Mouse (Mus musculus) neural tube, embryonic 15.5 days (tissue): ENCODE results near the gene Cfap97d2. TPM values are rescaled to one million over a fixed set of nuclear protein-coding genes. Genes with fewer than 3 reads are reported as not detected.

Experiments
- ATAC-seq: fragments of 200-750 bp; cut with Nextera tagmentation; 2 replicates; pipeline ENCODE4 v1.8.0; 2017; ENCODE audit warnings: mild to moderate bottlenecking, moderate TSS enrichment, moderate library complexity; ENCODE audit not compliant: low FRiP score
- H3K27ac ChIP-seq: fragments of 300-500 bp; sonication (generic); replicated peaks from 2 replicates; pipeline ENCODE4 v1.5.1; 2015; ENCODE audit warnings: mild to moderate bottlenecking, inconsistent platforms
- H3K27me3 ChIP-seq: fragments of 300-500 bp; sonication (generic); replicated peaks from 2 replicates; pipeline ENCODE4 v1.6.1; 2015; ENCODE audit warnings: inconsistent platforms
- H3K36me3 ChIP-seq: fragments of 300-500 bp; sonication (generic); 2 replicates; pipeline ENCODE4 v1.6.1; 2015; ENCODE audit warnings: inconsistent platforms
- H3K4me1 ChIP-seq: fragments of 300-500 bp; sonication (generic); 2 replicates; pipeline ENCODE4 v1.6.1; 2015; ENCODE audit warnings: inconsistent platforms
- H3K4me2 ChIP-seq: fragments of 300-500 bp; sonication (generic); 2 replicates; pipeline ENCODE4 v1.6.1; 2015; ENCODE audit warnings: inconsistent platforms, mild to moderate bottlenecking, moderate library complexity
- H3K4me3 ChIP-seq: fragments of 300-500 bp; sonication (generic); replicated peaks from 2 replicates; pipeline ENCODE4 v1.5.1; 2015; ENCODE audit warnings: mild to moderate bottlenecking, inconsistent platforms
- H3K9ac ChIP-seq: fragments of 300-500 bp; sonication (generic); replicated peaks from 2 replicates; pipeline ENCODE4 v1.6.1; 2015; ENCODE audit warnings: mild to moderate bottlenecking, inconsistent platforms
- H3K9me3 ChIP-seq: fragments of 300-500 bp; sonication (generic); replicated peaks from 2 replicates; pipeline ENCODE4 v1.6.1; 2016; ENCODE audit warnings: inconsistent platforms
- WGBS: fragments of 180-500 bp; shearing (Covaris S2); methylation state at CpG from one replicate; pipeline ENCODE4 v1.1.7; 2015; ENCODE audit warnings: mixed read lengths; 5-methylcytosine and 5-hydroxymethylcytosine counted together
- polyA plus RNA-seq: library from polyadenylated mRNA; unstranded; fragments of >200 nt; fragmentation: Nextera tagmentation; extraction: Ambion mirVana; gene quantifications from 2 replicates; pipeline ENCODE4 v1.2.1, GENCODE M21; 2015

Gene Cfap97d2
- polyA plus RNA-seq, 1 experiment from 2014 or later: 0.83 TPM

- Histone ChIP-seq H3K36me3 (no peaks in the 10 kb centered on the region), H3K27ac (no peak overlapping the region), H3K4me1 (peaks cover 6% of the 10 kb centered on the region), H3K4me3 (no peak overlapping the region), H3K4me2 (no peak overlapping the region), H3K27me3 (no peaks in the 10 kb centered on the region), H3K9ac (no peak overlapping the region), H3K9me3 (no peaks in the 10 kb centered on the region)
- WGBS: 82% methylated on average over 4 of the region's 4 CpGs
- ATAC-seq: no peak
Measured at GRCm38 (mm10) chr8:13687941-13688340, 17.7 kb upstream of the Cfap97d2 start.

- no peak for ATAC-seq
- no peaks in the 10 kb centered on the region for H3K36me3 ChIP-seq
- no peaks in the 10 kb centered on the region for H3K9me3 ChIP-seq
- 69% methylated on average over 6 of the region's 6 CpGs for WGBS
- no peaks in the 10 kb centered on the region for H3K27me3 ChIP-seq
- no peak overlapping the region for H3K27ac ChIP-seq
- H3K4me3 ChIP-seq: no peak overlapping the region
- H3K4me2 ChIP-seq: no peak overlapping the region
- peaks cover 6% of the 10 kb centered on the region for H3K4me1 ChIP-seq
- no peak overlapping the region for H3K9ac ChIP-seq
Measured at GRCm38 (mm10) chr8:13688461-13688860, 17.2 kb upstream of the Cfap97d2 start.

GRCm38 (mm10) chr8:13689331-13689730 lies 16.4 kb upstream of the Cfap97d2 start:
- H3K4me3 ChIP-seq: no peak overlapping the region
- ATAC-seq: no peak
- no peak overlapping the region for H3K9ac ChIP-seq
- H3K9me3 ChIP-seq: no peaks in the 10 kb centered on the region
- H3K36me3 ChIP-seq: no peaks in the 10 kb centered on the region
- peaks cover 6% of the 10 kb centered on the region for H3K4me1 ChIP-seq
- 88% methylated on average over 5 of the region's 5 CpGs for WGBS
- no peak overlapping the region for H3K4me2 ChIP-seq
- H3K27me3 ChIP-seq: no peaks in the 10 kb centered on the region
- no peak overlapping the region for H3K27ac ChIP-seq

- no peak overlapping the region for H3K4me2 ChIP-seq
- H3K9ac ChIP-seq: no peak overlapping the region
- no peaks in the 10 kb centered on the region for H3K27me3 ChIP-seq
- H3K4me3 ChIP-seq: no peak overlapping the region
- peak overlapping the region; percentile 42; the same call in 1 of the 2 replicates for H3K27ac ChIP-seq
- 32% methylated on average over 10 of the region's 10 CpGs for WGBS
- ATAC-seq: peak; percentile 27; the same call in 1 of the 2 replicates
- H3K36me3 ChIP-seq: no peaks in the 10 kb centered on the region
- H3K9me3 ChIP-seq: no peaks in the 10 kb centered on the region
- peaks cover 9% of the 10 kb centered on the region for H3K4me1 ChIP-seq
Measured at GRCm38 (mm10) chr8:13692302-13693066, 13.2 kb upstream of the Cfap97d2 start.

- no peak overlapping the region for H3K27ac ChIP-seq
- H3K9me3 ChIP-seq: no peaks in the 10 kb centered on the region
- no peaks in the 10 kb centered on the region for H3K27me3 ChIP-seq
- no peak overlapping the region for H3K9ac ChIP-seq
- no peak overlapping the region for H3K4me2 ChIP-seq
- ATAC-seq: no peak
- WGBS: 38% methylated on average over 12 of the region's 12 CpGs
- no peaks in the 10 kb centered on the region for H3K36me3 ChIP-seq
- peaks cover 9% of the 10 kb centered on the region for H3K4me1 ChIP-seq
- H3K4me3 ChIP-seq: no peak overlapping the region
Measured at GRCm38 (mm10) chr8:13694735-13695134, 11.0 kb upstream of the Cfap97d2 start.

GRCm38 (mm10) chr8:13695203-13695867 lies 10.4 kb upstream of the Cfap97d2 start:
- H3K4me1 ChIP-seq: peaks cover 9% of the 10 kb centered on the region
- WGBS: 94% methylated on average over 10 of the region's 10 CpGs
- H3K9me3 ChIP-seq: no peaks in the 10 kb centered on the region
- no peaks in the 10 kb centered on the region for H3K36me3 ChIP-seq
- no peak for ATAC-seq
- no peak overlapping the region for H3K9ac ChIP-seq
- H3K4me3 ChIP-seq: no peak overlapping the region
- H3K27ac ChIP-seq: no peak overlapping the region
- H3K27me3 ChIP-seq: no peaks in the 10 kb centered on the region
- H3K4me2 ChIP-seq: no peak overlapping the region

- H3K27ac ChIP-seq: no peak overlapping the region
- no peaks in the 10 kb centered on the region for H3K9me3 ChIP-seq
- no peak overlapping the region for H3K4me3 ChIP-seq
- no peak for ATAC-seq
- no peak overlapping the region for H3K4me2 ChIP-seq
- no peaks in the 10 kb centered on the region for H3K36me3 ChIP-seq
- H3K27me3 ChIP-seq: no peaks in the 10 kb centered on the region
- peaks cover 9% of the 10 kb centered on the region for H3K4me1 ChIP-seq
- H3K9ac ChIP-seq: no peak overlapping the region
- WGBS: 84% methylated on average over 4 of the region's 4 CpGs
Measured at GRCm38 (mm10) chr8:13696157-13696556, 9.5 kb upstream of the Cfap97d2 start.

- Histone ChIP-seq H3K9me3 (no peaks in the 10 kb centered on the region), H3K4me1 (peaks cover 7% of the 10 kb centered on the region), H3K27ac (no peak overlapping the region), H3K27me3 (no peaks in the 10 kb centered on the region), H3K4me2 (no peak overlapping the region), H3K9ac (no peak overlapping the region), H3K4me3 (no peak overlapping the region), H3K36me3 (no peaks in the 10 kb centered on the region)
- 85% methylated on average over 8 of the region's 8 CpGs for WGBS
- ATAC-seq: no peak
Measured at GRCm38 (mm10) chr8:13697196-13697595, 8.5 kb upstream of the Cfap97d2 start.

GRCm38 (mm10) chr8:13697681-13698080 lies 8.0 kb upstream of the Cfap97d2 start:
- H3K27ac ChIP-seq: no peak overlapping the region
- no peak overlapping the region for H3K4me2 ChIP-seq
- 86% methylated on average over 8 of the region's 8 CpGs for WGBS
- no peaks in the 10 kb centered on the region for H3K36me3 ChIP-seq
- H3K4me1 ChIP-seq: 0 out of 2 replicates have a peak, but pooled peaks cover 2% of the 10 kb centered on the region
- H3K4me3 ChIP-seq: no peak overlapping the region
- no peak for ATAC-seq
- H3K9me3 ChIP-seq: no peaks in the 10 kb centered on the region
- no peaks in the 10 kb centered on the region for H3K27me3 ChIP-seq
- H3K9ac ChIP-seq: no peak overlapping the region

- Histone ChIP-seq H3K27me3 (no peaks in the 10 kb centered on the region), H3K4me1 (0 out of 2 replicates have a peak, but pooled peaks cover 2% of the 10 kb centered on the region), H3K27ac (no peak overlapping the region), H3K4me3 (no peak overlapping the region), H3K36me3 (no peaks in the 10 kb centered on the region), H3K9me3 (no peaks in the 10 kb centered on the region), H3K4me2 (no peak overlapping the region), H3K9ac (no peak overlapping the region)
- 86% methylated on average over 3 of the region's 3 CpGs for WGBS
- no peak for ATAC-seq
Measured at GRCm38 (mm10) chr8:13698281-13698680, 7.4 kb upstream of the Cfap97d2 start.

- no peaks in the 10 kb centered on the region for H3K36me3 ChIP-seq
- WGBS: 79% methylated on average over 5 of the region's 5 CpGs
- ATAC-seq: no peak
- no peaks in the 10 kb centered on the region for H3K27me3 ChIP-seq
- H3K4me1 ChIP-seq: 0 out of 2 replicates have a peak, but pooled peaks cover 2% of the 10 kb centered on the region
- H3K9ac ChIP-seq: no peak overlapping the region
- H3K4me3 ChIP-seq: no peak overlapping the region
- no peaks in the 10 kb centered on the region for H3K9me3 ChIP-seq
- H3K27ac ChIP-seq: no peak overlapping the region
- H3K4me2 ChIP-seq: no peak overlapping the region
Measured at GRCm38 (mm10) chr8:13699323-13699949, 6.3 kb upstream of the Cfap97d2 start.

- Histone ChIP-seq H3K4me2 (no peak overlapping the region), H3K36me3 (no peaks in the 10 kb centered on the region), H3K4me1 (peaks cover 11% of the 10 kb centered on the region), H3K4me3 (no peak overlapping the region), H3K27me3 (no peaks in the 10 kb centered on the region), H3K9me3 (no peaks in the 10 kb centered on the region), H3K9ac (no peak overlapping the region), H3K27ac (no peak overlapping the region)
- ATAC-seq: no peak
- WGBS: 71% methylated on average over 4 of the region's 4 CpGs
Measured at GRCm38 (mm10) chr8:13702755-13703154, 2.9 kb upstream of the Cfap97d2 start.
